Mouse (Mus musculus) C2C12 (cell line): ENCODE data around the gene Ppm1l.

Experiments used
- CEBPB ChIP-seq: IDR thresholded peaks from one replicate; pipeline ENCODE4 v1.6.1; 2011; ENCODE audit warnings: low read depth, mild to moderate bottlenecking, control low read depth, moderate library complexity
- CTCF ChIP-seq: IDR thresholded peaks from one replicate; pipeline ENCODE4 v1.5.1; 2011; ENCODE audit not compliant: control insufficient read depth, insufficient read depth, insufficient read length
- FOSL1 ChIP-seq: IDR thresholded peaks from one replicate; pipeline ENCODE4 v1.8.0; 2011; ENCODE audit warnings: mild to moderate bottlenecking, low read length; ENCODE audit not compliant: poor library complexity, insufficient read depth, severe bottlenecking
- MAX ChIP-seq: IDR thresholded peaks from one replicate; pipeline ENCODE4 v1.6.1; 2011; ENCODE audit warnings: mild to moderate bottlenecking, control low read depth
- MYOG ChIP-seq: IDR thresholded peaks from one replicate; pipeline ENCODE4 v1.6.1; 2011; ENCODE audit not compliant: control insufficient read depth, insufficient read length; ENCODE audit errors: extremely low read depth
- USF1 ChIP-seq: IDR thresholded peaks from one replicate; pipeline ENCODE4 v1.6.1; 2011; ENCODE audit warnings: low read depth, mild to moderate bottlenecking, control low read depth, moderate library complexity

DNA sequence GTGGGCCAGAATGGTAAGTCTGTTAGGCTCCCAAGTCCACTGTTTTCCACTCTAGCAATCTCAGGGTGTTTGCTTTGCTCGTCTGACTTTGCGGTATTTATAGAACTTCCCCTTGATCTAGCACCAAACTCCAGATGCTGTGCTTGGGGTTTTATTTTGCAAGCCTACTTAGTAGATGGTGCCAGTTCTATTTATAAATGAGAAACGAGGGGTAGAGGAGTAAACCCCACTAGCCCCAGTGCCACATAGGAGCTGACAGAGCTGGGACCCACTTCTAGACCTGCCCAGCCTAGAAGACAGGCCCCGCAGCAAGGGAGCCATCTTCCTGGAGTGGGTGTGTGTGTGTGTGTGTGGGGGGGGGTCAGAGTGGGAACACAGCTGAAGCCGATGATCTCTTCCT lies 130.3 kb downstream of the Ppm1l start:
- no peak for TF ChIP-seq CTCF
- no peak for TF ChIP-seq FOSL1
- no peak for TF ChIP-seq MYOG
- TF ChIP-seq USF1 = no peak
- TF ChIP-seq CEBPB = no peak
- TF ChIP-seq MAX = no peak
